Mouse (Mus musculus): ENCODE results near the gene Gm826.

Gene Gm826

DNA sequence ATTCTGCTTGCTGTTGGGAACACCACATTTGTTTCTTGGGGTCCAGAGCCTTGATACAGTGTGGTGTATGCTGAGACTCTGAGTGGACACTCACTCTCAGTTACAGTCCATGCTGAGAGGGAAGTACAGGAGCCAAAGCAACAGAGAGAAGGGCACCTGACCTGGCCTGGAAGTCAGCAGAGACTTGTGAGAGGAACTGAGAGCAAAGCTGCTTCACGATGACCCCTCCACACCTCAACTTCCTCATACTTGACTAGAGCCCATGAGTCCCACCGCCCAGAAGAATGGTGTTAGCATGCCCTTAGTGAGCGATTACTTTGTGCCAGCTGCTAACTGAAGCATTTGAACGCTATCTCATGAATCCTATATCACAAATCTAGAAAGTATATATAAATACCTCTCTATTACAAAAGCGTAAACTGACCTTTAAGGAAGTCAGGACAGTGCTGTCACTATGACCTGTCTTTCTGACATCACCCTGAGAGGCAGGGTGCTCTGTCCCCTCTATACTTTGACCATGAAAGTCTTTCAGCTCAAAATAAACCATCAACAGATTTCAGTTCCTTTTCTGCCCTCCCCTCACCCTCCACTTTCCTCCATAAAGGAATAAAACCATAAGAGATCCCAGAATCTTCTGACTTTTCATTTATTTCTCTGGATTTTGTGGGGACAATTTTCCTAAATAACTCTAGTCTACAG lies 57.9 kb downstream of the Gm826 start:
- DNase-seq (ENCODE audit: low spot score), result no peak

DNA sequence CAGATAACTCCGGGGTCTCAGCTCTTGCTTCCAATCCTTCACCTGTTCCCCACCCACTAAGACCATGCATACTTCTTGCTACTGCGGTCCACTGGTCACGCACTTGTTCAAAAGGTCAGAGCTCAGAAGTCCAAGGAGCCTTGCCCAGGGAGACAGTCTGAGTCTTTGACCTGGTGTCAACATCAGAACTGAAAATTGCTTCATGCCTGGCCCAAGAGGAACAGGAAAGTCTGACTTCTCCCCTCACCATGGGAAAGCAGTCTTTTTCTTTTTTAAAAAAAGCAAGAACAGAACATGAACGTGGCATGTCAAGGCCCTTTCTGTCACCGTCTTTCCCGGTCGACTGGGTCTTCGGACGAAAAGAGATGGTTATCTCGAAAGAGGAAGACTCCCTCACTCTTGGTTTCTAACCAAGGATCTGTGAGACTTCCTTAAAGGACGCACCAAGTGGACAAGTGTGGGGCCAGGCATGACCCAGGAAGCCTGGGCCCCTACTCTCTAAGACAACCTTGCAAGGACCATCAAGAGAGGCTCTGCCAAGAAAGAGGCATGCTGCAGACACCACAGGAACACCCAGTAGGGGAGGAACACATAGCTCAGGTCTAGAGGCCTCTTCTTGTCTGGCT lies 66.0 kb downstream of the Gm826 start:
- DNase-seq (ENCODE audit: low spot score), result no peak

DNA sequence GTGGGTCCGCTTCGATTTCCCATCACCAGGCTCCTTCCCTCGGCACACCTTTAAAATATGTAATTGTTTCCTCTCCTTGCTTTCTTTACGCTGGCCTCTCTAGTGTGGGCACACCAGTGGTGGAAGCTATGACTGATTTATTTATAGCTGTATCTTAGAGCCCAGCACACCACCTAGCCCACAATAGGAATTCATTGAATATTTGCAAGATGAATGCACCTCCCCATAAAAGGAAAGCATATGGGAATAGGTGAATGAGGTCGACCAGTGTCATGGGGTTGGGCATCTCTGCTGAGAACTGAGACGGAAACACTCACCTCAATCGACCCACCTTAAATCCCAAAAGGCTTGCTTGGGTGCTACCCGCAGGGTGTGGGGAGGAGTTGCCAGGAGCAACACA lies 70.1 kb downstream of the Gm826 start:
- no peak for DNase-seq (ENCODE audit: low spot score)

DNA sequence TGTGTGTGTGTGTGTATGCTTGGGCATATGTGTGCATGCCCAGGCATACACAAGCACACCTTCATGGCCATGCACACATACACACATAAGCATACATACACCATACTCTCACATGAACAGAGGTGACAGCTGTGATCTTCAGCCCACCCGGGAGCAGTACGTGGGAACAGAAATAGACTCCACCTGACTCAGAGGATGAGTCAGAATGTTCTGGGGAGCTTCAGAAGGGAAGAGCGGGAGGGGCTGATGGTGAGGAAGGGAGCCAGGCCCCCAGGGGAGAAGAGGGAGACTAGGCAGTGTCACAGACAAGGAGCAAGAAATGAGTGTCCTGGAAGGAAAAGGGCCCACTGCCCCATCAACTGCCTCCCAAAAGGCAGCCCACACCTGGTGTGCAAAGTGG lies 72.4 kb downstream of the Gm826 start:
- DNase-seq (ENCODE audit: low spot score), result no peak
